Mouse (Mus musculus) MEL (cell line): Measurements from ENCODE around the gene Cpt1c. TPM values are rescaled to one million over a fixed set of nuclear protein-coding genes. Genes with fewer than 3 reads are reported as not detected.
"Not testable (repeated sequence)": the region's sequence is repeated elsewhere in the genome, so short reads cannot be mapped to it uniquely, and the experiment has no call there.

Source experiments
- DNase-seq: peaks from one replicate; pipeline ENCODE4 v3.0.0; 2011; ENCODE audit warnings: low read depth, low spot score
- H3K27ac ChIP-seq: 2 replicates; pipeline ENCODE4 v1.5.1; 2012; ENCODE audit warnings: low read depth, mild to moderate bottlenecking, control low read depth, low read length, moderate library complexity; ENCODE audit not compliant: control insufficient read depth
- H3K27me3 ChIP-seq, 2 experiments: fragments of 150-350 bp in 1 of 2; sonication (generic) in 1 of 2; 2 replicates each; pipeline ENCODE4 v1.6.1; 2012; ENCODE audit warnings: low read length in 2 of 2, mild to moderate bottlenecking in 2 of 2, improper control_type of control experiment in 1 of 2, moderate library complexity in 1 of 2; ENCODE audit not compliant: insufficient read depth in 2 of 2, control insufficient read depth in 1 of 2
- H3K36me3 ChIP-seq, 2 experiments: 2 replicates each; pipeline ENCODE4 v1.6.1; 2012 to 2014; ENCODE audit warnings: low read length in 2 of 2, improper control_type of control experiment in 1 of 2, inconsistent platforms in 1 of 2, mild to moderate bottlenecking in 1 of 2; ENCODE audit not compliant: insufficient read depth in 2 of 2, control insufficient read depth in 1 of 2
- H3K4me1 ChIP-seq, 2 experiments: fragments of 150-350 bp in 1 of 2; sonication (generic) in 1 of 2; 2 replicates each; pipeline ENCODE4 v1.6.1; 2012; ENCODE audit warnings: low read length in 2 of 2, improper control_type of control experiment in 1 of 2, mild to moderate bottlenecking in 1 of 2; ENCODE audit not compliant: insufficient read depth in 2 of 2, control insufficient read depth in 1 of 2
- H3K4me3 ChIP-seq, 2 experiments: fragments of 150-350 bp in 1 of 2; sonication (generic) in 1 of 2; 2 replicates each; pipeline ENCODE4 v1.5.1; 2012; ENCODE audit warnings: low read depth in 2 of 2, low read length in 2 of 2, mild to moderate bottlenecking in 2 of 2, moderate library complexity in 2 of 2, control low read depth in 1 of 2, improper control_type of control experiment in 1 of 2; ENCODE audit not compliant: control insufficient read depth in 1 of 2, insufficient read depth in 1 of 2
- H3K79me2 ChIP-seq: 2 replicates; pipeline ENCODE4 v1.6.1; 2012; ENCODE audit warnings: mild to moderate bottlenecking, low read length, moderate library complexity; ENCODE audit not compliant: control insufficient read depth, poor library complexity, insufficient read depth
- H3K9ac ChIP-seq: 2 replicates; pipeline ENCODE4 v1.6.1; 2012; ENCODE audit warnings: low read depth, mild to moderate bottlenecking, control low read depth, low read length, moderate library complexity; ENCODE audit not compliant: control insufficient read depth, poor library complexity, severe bottlenecking
- H3K9me3 ChIP-seq: fragments of 150-350 bp; sonication (generic); replicated peaks from 2 replicates; pipeline ENCODE4 v1.6.1; 2012; ENCODE audit warnings: mild to moderate bottlenecking, low read length, improper control_type of control experiment, moderate library complexity; ENCODE audit not compliant: insufficient read depth
- BHLHE40 ChIP-seq: IDR thresholded peaks from 2 replicates; pipeline ENCODE4 v1.6.1; 2012; ENCODE audit warnings: low read depth, mild to moderate bottlenecking, inconsistent platforms, low read length, improper control_type of control experiment, borderline replicate concordance
- CHD1 ChIP-seq: IDR thresholded peaks from 2 replicates; pipeline ENCODE4 v1.6.1; 2012; ENCODE audit warnings: low read depth, mild to moderate bottlenecking, inconsistent platforms, low read length, improper control_type of control experiment
- CHD2 ChIP-seq: IDR thresholded peaks from 2 replicates; pipeline ENCODE4 v1.6.1; 2011; ENCODE audit warnings: low read length, improper control_type of control experiment
- ELF1 ChIP-seq: IDR thresholded peaks from 2 replicates; pipeline ENCODE4 v1.6.1; 2014; ENCODE audit warnings: low read depth, mild to moderate bottlenecking, inconsistent platforms, low read length, improper control_type of control experiment, moderate library complexity
- GABPA ChIP-seq: IDR thresholded peaks from 2 replicates; pipeline ENCODE4 v1.6.1; 2012; ENCODE audit warnings: low read depth, mild to moderate bottlenecking, inconsistent platforms, low read length, improper control_type of control experiment, moderate library complexity
- GATA1 ChIP-seq: IDR thresholded peaks from 2 replicates; pipeline ENCODE4 v1.6.1; 2011; ENCODE audit warnings: low read depth, low read length, improper control_type of control experiment
- HCFC1 ChIP-seq: IDR thresholded peaks from 2 replicates; pipeline ENCODE4 v1.6.1; 2012; ENCODE audit warnings: low read depth, mild to moderate bottlenecking, inconsistent platforms, low read length, improper control_type of control experiment, moderate library complexity
- KAT2A ChIP-seq: conservative IDR thresholded peaks from 2 replicates; pipeline ENCODE4 v1.6.1; 2012; ENCODE audit warnings: low read depth, low read length, improper control_type of control experiment, inconsistent platforms
- MAZ ChIP-seq: IDR thresholded peaks from 2 replicates; pipeline ENCODE4 v1.6.1; 2012; ENCODE audit warnings: low read depth, mild to moderate bottlenecking, inconsistent platforms, low read length, improper control_type of control experiment
- MXI1 ChIP-seq: IDR thresholded peaks from 2 replicates; pipeline ENCODE4 v1.6.1; 2011; ENCODE audit warnings: mild to moderate bottlenecking, low read depth, low read length, improper control_type of control experiment
- MYB ChIP-seq: IDR thresholded peaks from 2 replicates; pipeline ENCODE4 v1.6.1; 2011; ENCODE audit warnings: mild to moderate bottlenecking, low read depth, low read length, improper control_type of control experiment
- NELFE ChIP-seq: IDR thresholded peaks from 2 replicates; pipeline ENCODE4 v1.6.1; 2011; ENCODE audit warnings: low read depth, low read length, improper control_type of control experiment
- NRF1 ChIP-seq: IDR thresholded peaks from 2 replicates; pipeline ENCODE4 v1.6.1; 2014; ENCODE audit warnings: low read depth, mild to moderate bottlenecking, inconsistent platforms, low read length, improper control_type of control experiment, moderate library complexity; ENCODE audit not compliant: poor library complexity, insufficient read depth, severe bottlenecking
- POLR2A ChIP-seq, 2 experiments: IDR thresholded peaks; 2 replicates each; pipeline ENCODE4 v1.6.1; 2011 to 2012; ENCODE audit warnings: low read length in 2 of 2, mild to moderate bottlenecking in 2 of 2, control low read depth in 1 of 2, improper control_type of control experiment in 1 of 2, low read depth in 1 of 2, moderate library complexity in 1 of 2; ENCODE audit not compliant: control insufficient read depth in 1 of 2, insufficient read depth in 1 of 2, poor library complexity in 1 of 2
- POLR2AphosphoS2 ChIP-seq: IDR thresholded peaks from 2 replicates; pipeline ENCODE4 v1.6.1; 2011; ENCODE audit warnings: low read length, improper control_type of control experiment
- POLR2AphosphoS5 ChIP-seq: IDR thresholded peaks from 2 replicates; pipeline ENCODE4 v1.6.1; 2012; ENCODE audit warnings: low read depth, borderline replicate concordance, mild to moderate bottlenecking, inconsistent platforms, low read length, moderate library complexity, mixed read lengths
- SMC3 ChIP-seq: IDR thresholded peaks from 2 replicates; pipeline ENCODE4 v1.6.1; 2011; ENCODE audit warnings: low read depth, low read length, improper control_type of control experiment
- TCF12 ChIP-seq: IDR thresholded peaks from 2 replicates; pipeline ENCODE4 v1.6.1; 2014; ENCODE audit warnings: low read depth, mild to moderate bottlenecking, inconsistent platforms, low read length, improper control_type of control experiment, moderate library complexity
- UBTF ChIP-seq: IDR thresholded peaks from 2 replicates; pipeline ENCODE4 v1.6.1; 2012; ENCODE audit warnings: low read depth, mild to moderate bottlenecking, inconsistent platforms, low read length, improper control_type of control experiment, moderate library complexity, borderline replicate concordance; ENCODE audit not compliant: insufficient read depth
- USF2 ChIP-seq, 2 experiments: IDR thresholded peaks; 2 replicates each; pipeline ENCODE4 v1.6.1; 2011 to 2012; ENCODE audit warnings: improper control_type of control experiment in 2 of 2, low read length in 2 of 2, borderline replicate concordance in 1 of 2, inconsistent platforms in 1 of 2, low read depth in 1 of 2, mild to moderate bottlenecking in 1 of 2; ENCODE audit not compliant: insufficient read depth in 1 of 2
- ZNF384 ChIP-seq: IDR thresholded peaks from 2 replicates; pipeline ENCODE4 v1.6.1; 2012; ENCODE audit warnings: low read depth, mild to moderate bottlenecking, inconsistent platforms, low read length, improper control_type of control experiment
- polyA plus RNA-seq, 2 experiments: library from polyadenylated mRNA; stranded (reverse) in 1 of 2; unstranded in 1 of 2; fragments of >175 nt in 1 of 2; fragments of >200 nt in 1 of 2; gene quantifications; 2 replicates each; pipeline versions ENCODE4 v1.2.1 to v1.2.4; 2012; ENCODE audit warnings: low replicate concordance in 2 of 2, low read depth in 1 of 2; ENCODE audit not compliant: insufficient read length in 2 of 2, insufficient read depth in 1 of 2, missing spikeins in 1 of 2
- total RNA-seq: library from RNA; depleted of rRNA; stranded (reverse); fragments of 300-350 nt; gene quantifications from 2 replicates; pipeline ENCODE4 v1.2.3, GENCODE M21; 2012; rRNA removed

The Cpt1c gene
- total RNA-seq (0.20 and 0.35 TPM in 2 replicates), polyA plus RNA-seq (under 1 TPM in 1 of 2 experiments, not detected in 1; 0.81 TPM)

- H3K4me3 ChIP-seq = peak within 1 kb of the TSS in 1 of 2 experiments; percentile 11; a peak in 1 of 4 replicates
- no peaks in the 10 kb centered on the region for H3K79me2 ChIP-seq
- no peak within 1 kb of the TSS; the same call in 1 of the 2 replicates for H3K9ac ChIP-seq
- no peaks in the 10 kb centered on the region for H3K9me3 ChIP-seq
- H3K27ac ChIP-seq = no peak within 1 kb of the TSS
- H3K36me3 ChIP-seq = peaks cover 0 to 5% of the 10 kb centered on the region in 2 experiments; a peak in 3 of 4 replicates
- H3K4me1 ChIP-seq = peaks cover 0 to 8% of the 10 kb centered on the region in 2 experiments; a peak in 1 of 4 replicates
- peak; percentile 75 for DNase-seq
- TF ChIP-seq NELFE (peak; percentile 20; the same call in 1 of the 2 replicates), POLR2AphosphoS2 (peak; percentile 76; the same call in 1 of the 2 replicates), BHLHE40 (no peak), POLR2A (IDR thresholded peaks at IDR 0.05; ENCODE audit: control insufficient read depth in 1 of 2, insufficient read depth in 1 of 2, low read depth in 1 of 2, low read length in 2 of 2, poor library complexity in 1 of 2) (peak in 1 of 2 experiments; percentile 43; a peak in 1 of 4 replicates), ZNF384 (peak; percentile 60), SMC3 (peak; percentile 5; the same call in 1 of the 2 replicates), KAT2A (peak; percentile 45; the same call in 1 of the 2 replicates), TCF12 (no peak), MYB (peak; percentile 35; the same call in 1 of the 2 replicates), GATA1 (no peak), NRF1 (peak; percentile 70)
- TF ChIP-seq, all 39 proteins: peak for 8
- H3K27me3 ChIP-seq = no peaks in the 10 kb centered on the region
Observed at GRCm38 (mm10) chr7:44974383-44975116, at the start of gene Cpt1c. Cpt1c (minus strand) TSS chr7:44974851.

- H3K4me3 ChIP-seq, H3K9ac ChIP-seq, H3K79me2 ChIP-seq, H3K27me3 ChIP-seq, H3K27ac ChIP-seq, DNase-seq, H3K36me3 ChIP-seq, H3K9me3 ChIP-seq, H3K4me1 ChIP-seq: not testable (repeated sequence)
Observed at GRCm38 (mm10) chr7:45023711-45024110, 49.1 kb upstream of the Cpt1c start.

GRCm38 (mm10) chr7:45020225-45020624 is 45.6 kb upstream of the Cpt1c start:
- Histone ChIP-seq H3K27me3 (no peaks in the 10 kb centered on the region), H3K9ac (no peak overlapping the region), H3K36me3 (peaks cover 0 to 9% of the 10 kb centered on the region in 2 experiments; a peak in 2 of 4 replicates)
- no peak for DNase-seq
- TF ChIP-seq CHD2 = no peak
- TF ChIP-seq ELF1 = no peak
- TF ChIP-seq MYB = no peak
- no peak for TF ChIP-seq HCFC1
- TF ChIP-seq USF2 (IDR thresholded peaks at IDR 0.05; ENCODE audit: borderline replicate concordance in 1 of 2, insufficient read depth in 1 of 2, low read depth in 1 of 2, low read length in 2 of 2) = no peak
- TF ChIP-seq POLR2A (IDR thresholded peaks at IDR 0.05; ENCODE audit: control insufficient read depth in 1 of 2, insufficient read depth in 1 of 2, low read depth in 1 of 2, low read length in 2 of 2, poor library complexity in 1 of 2) = no peak
- TF ChIP-seq MXI1 = no peak
- no peak for TF ChIP-seq UBTF
- no peak for TF ChIP-seq GABPA
- no peak for TF ChIP-seq NELFE
- no peak for TF ChIP-seq MAZ
- TF ChIP-seq SMC3 = no peak
- TF ChIP-seq CHD1 = no peak
- TF ChIP-seq POLR2AphosphoS5 = no peak
- TF ChIP-seq, all 39 proteins: peak for 0
- Histone ChIP-seq H3K27ac (no peak overlapping the region), H3K9me3 (no peaks in the 10 kb centered on the region), H3K4me3 (no peak overlapping the region), H3K79me2 (peaks cover 5% of the 10 kb centered on the region; the same call in 1 of the 2 replicates), H3K4me1 (peaks cover 0 to 11% of the 10 kb centered on the region in 2 experiments; a peak in 3 of 4 replicates)
